Mouse (Mus musculus) common myeloid progenitor, adult 5-6 weeks (primary cell): ENCODE measurements at regions not wholly inside any gene's neighbourhood (a gene's known extent, or its start where the extent isn't known, plus 50 kb on each side); places are given as distances from the start of the nearest gene placed in this dataset.

Experiments used
- ATAC-seq: replicated peaks from 2 replicates; pipeline ENCODE4 v1.8.0; 2016; ENCODE audit warnings: low read depth, mild to moderate bottlenecking, moderate TSS enrichment, inconsistent platforms; ENCODE audit not compliant: poor library complexity, severe bottlenecking

DNA sequence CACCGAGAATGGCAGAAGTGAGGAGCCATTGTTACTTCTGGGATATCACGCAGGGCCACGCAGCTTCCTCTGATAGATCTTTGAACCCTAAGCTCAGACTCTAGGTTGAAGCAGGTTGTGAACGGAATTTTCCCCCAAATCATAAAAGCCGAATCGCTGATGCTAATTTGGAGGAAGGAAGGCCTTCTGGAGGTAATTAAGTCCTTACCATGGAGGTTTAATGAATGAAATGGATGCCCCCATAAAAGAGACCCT, 85.7 kb upstream of the Cpm start:
- ATAC-seq = no peak

DNA sequence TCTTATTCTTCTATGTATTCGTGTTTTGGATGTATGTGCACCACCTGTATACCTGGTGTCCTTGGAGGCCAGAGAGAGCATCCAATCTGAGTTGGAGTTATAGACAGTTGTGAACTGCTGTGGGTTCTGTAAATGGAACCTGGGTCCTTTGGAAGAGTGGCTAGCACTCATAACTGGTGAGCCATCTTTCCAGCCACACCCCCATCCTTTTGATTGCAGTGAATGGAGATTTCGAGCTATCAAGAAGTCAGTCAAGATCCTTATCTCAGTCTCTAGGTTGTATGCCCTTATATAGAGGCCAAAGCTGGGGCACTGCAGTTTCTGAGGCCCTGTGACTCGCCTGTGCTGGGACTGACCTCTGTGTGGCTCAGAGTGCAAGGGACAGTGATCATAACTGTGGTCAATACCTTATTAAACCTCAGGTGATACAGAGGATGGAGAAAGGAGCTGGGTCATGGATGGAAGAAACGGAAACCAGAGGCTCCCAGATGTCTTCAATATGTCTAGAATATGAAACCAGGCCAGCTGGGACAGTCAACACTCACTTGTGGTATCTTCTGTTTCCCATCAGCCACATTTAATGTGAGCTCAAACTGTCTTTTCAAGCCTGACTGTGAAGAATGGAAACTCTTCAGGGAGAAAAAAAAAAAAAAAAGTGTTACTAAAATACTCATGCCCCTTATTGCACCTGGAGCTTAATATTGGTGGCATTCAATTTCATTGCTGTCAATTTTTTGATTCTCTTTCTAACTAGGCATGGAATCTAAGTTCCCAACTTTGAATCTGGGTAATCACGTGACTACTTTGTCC, 86.2 kb upstream of the Cpm start:
- ATAC-seq = no peak

- no peak for ATAC-seq
These were observed 86.9 kb upstream of the Cpm start for GRCm38 (mm10) chr10:117542351-117542750.

- ATAC-seq = no peak
These were observed 87.8 kb upstream of the Cpm start for GRCm38 (mm10) chr10:117541487-117541886.

DNA sequence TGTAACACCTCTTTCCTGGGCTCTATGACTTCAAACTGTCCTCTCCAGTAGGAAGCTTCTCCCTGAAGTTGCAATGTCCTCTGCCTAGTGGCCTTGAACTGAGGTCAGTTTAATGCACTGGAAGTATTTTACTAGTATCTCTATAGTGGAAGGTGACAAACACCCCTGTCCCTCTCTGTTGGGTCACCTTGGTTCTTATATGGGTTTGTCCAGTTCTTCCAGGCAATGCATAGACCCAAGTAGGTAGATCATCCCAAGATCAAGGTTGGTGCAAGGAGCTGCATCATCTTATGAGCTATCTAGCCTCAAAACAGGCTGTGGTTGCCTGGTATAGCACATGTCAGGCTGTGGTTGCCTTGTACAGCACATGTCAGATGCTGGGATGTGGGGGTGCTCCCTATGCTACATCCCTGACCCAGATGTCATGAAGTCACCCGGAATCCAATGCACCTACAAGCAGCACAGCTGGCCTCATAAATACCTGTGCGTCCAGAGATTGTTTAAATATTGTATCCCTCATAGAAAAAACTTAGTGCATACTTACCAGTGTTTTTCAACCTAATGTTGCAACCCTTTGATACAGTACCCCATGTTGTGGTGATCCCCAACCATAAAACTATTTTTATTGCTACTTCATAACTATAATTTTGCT, 88.4 kb upstream of the Cpm start:
- ATAC-seq = no peak

DNA sequence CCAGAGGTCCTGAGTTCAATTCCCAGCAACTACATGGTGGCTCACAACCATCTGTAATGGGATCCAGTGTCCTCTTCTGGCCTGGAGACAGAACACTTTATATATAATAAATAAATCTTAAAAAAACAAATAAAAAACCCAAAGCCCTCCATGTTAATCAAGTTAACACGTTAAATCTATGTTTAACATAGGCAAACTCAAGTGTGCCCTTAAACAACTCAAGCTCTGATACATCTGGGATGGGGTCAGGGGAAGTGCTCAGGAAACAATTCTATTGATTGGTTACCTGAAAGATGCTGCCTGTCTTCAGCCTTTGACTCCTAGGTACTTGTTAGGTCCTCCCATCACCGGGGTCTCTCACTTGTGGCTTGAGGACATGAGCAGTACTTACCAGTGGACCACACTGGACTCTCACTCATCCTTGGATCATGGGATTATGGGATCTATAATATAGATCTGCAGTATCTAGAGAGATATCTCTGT, 89.1 kb upstream of the Cpm start:
- ATAC-seq = no peak

DNA sequence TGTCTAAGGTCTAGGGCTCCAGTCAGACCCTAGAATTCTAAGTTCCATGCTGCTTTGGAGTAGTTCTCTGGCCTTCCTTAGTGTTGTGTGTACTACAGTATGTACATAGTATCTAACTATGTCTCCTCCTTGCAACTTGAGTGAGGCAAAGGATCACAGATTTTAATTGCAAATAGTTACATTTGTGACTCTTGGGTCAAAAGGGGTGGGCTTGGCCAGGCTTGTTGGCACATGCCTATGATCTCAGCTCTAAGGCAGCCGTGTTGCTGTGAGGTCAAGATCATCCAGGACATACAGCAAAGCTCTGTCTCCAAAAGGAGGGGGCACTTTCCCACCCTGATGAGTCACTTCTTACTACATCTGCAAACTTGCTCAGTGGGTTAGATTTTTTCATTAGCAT, 89.8 kb upstream of the Cpm start:
- ATAC-seq = no peak

DNA sequence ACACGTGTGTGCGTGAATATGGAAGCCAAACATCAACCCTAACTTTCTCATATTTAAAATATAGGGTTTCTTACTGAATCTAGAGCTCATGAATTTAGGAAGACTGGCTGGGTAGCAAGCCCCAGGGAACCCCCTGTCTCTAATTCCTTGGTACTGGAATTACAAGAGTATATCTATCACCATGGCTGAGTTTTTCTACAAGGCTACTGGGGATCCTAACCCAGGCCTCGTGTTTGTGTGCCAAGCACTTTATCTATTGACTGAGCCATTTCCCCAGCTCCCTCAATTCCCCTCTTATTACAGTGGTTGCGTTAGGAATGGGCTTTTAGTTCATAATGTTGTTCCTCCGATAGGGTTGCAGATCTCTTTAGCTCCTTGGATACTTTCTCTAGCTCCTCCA, 90.6 kb upstream of the Cpm start:
- ATAC-seq = no peak

DNA sequence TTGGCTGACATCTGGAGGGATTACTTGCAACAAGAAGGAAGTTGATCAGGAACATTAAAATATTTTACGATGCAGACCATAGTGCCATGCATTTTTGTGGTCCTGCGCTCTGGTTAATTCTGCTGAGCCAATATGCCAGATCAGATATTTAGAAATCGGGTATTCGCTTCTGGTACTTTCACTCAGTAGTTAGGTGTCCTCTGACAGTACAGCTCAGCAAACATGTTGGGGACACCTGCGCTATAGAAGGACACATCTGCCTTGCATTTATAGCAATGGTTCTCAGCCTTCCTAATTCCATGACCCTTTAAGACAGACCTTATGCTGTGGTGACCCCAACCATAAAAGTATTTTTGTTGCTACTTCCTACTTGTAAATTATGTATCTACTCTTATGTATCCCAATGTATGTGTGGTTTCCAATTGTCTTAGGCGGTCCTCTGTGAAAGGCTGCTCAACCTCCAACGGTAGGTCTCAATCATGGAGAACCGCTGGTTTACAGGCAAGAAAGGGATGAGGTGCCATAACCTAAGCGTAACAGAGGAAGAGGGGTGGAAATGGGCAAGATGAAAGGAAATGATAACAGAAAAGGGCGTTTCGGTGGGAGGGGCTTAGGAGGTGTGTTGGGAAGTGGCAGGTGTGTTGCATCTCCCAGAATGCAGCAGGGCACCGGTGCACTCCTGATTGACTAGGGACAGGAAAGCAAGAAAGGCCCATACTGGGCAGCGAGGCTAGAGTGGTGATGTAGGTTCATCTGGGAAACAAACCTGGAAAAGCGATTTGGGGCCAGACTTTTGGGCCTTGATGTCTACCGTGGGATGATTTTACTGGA, 92.3 kb upstream of the Cpm start:
- no peak for ATAC-seq

DNA sequence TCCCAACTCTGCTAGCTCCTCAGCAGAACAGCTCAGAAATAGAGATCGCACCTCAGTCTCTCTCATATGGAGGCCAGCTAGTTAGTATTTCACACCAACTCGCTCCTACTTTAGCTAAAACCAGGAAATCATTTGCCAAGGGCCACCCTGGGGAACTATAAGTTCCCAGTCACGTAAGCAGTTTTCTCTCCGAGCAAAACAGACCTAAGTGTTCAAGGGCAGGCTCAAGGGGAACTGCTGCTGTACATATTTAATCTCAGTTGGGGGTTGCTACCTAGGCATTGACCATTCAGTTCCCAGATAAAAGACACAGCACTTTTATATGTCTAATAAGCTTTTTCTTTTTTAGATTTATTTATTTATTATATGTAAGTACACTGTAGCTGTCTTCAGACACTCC, 93.5 kb upstream of the Cpm start:
- no peak for ATAC-seq

DNA sequence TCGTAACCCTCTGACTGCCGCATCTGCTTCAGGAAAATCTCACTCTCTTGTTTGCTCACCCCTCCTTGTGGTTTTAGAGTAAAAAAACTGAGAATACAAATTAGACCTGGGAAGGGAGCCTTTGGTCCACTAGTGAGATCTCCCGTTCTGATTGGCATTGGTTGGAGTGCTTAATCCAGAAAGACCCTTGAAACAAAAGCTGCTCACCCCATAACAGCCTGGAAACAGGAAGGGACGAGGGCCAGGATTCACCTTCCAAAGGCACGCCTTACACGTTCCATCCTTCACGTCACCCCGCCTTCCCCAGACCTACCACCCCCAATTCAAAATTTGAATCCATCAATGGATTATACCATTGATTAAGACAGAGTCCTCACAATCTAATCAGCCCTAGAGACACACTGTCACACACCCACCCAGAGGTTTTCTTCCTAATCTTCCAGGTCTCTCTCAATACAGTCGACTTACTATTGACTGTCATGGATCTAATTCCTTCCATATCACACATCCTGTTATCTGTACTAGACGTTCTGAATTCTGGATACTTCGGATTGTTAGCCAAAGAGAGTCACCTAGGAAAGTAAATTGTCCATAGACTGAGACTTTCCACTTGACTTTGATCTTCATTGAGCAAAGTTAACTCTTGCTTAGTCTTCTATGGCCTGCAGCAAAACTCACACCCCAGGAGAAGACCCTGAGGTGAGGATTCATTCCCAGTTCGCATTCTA, 94.1 kb upstream of the Cpm start:
- ATAC-seq = no peak

DNA sequence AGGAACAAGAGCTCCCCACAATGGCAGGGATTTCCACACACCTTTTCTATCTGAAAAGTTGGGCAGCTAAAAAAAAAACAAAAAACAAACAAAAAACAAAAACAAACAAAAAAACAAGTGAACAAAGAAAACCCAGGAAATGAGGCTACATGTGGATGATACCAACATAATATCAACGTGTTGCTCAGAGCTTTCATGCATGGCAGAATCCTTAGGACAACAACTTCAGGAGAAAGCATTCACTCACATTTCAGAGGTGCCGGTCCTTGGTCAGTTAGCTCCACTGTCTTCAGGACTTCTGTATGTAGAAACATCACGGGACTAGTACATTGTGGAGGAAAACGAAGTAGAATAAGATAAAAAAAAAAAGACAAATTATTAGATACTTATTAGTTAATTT, 94.8 kb upstream of the Cpm start:
- no peak for ATAC-seq

- ATAC-seq = no peak
These were observed 95.5 kb upstream of the Cpm start for GRCm38 (mm10) chr10:117533541-117534386.

- no peak for ATAC-seq
These were observed 96.4 kb upstream of the Cpm start for GRCm38 (mm10) chr10:117532750-117533540.

DNA sequence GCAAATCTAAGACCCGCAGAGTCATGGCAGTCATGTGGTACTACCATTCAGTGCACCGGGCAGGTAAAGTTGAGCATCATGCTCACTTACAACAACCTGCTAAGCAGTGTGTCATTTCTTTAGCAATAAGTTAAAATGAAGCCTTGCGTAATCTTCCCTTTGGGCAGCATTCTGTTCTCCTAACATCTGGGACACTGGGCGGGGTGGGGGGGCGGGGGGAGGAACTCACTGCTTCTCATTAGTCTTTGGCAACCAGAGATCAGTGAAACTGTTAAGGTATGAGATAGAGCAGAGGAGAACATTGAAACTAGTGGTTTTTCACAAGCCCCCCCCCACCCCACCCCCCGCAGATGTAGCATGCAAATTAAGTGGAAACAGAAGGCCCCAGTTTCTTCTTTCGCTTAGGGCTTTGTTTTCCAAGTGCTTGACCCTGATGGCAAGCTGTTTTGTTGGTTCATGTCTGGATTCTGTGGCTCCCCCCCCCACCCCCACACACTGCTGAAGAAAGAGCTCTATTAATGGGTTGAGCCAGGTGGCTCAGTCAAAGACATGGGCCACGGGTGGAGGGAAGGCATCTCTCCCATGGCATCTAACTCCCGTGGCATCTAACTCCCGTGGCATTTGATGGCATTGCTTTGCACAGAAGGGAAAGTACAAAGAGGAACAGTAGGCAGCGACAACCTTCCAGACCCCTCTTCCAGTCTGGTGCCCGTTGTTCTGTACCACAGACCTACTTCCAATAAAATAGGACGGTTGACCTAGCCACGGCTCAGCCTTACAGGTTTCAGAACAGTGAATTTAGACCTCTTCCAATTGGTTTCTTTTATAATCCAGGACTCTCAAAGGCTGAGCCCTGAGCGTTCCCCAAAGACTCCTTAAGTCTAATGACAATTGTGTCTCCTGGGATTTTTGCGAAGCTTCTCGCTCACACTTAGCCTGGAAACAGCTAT, 97.2 kb upstream of the Cpm start:
- ATAC-seq = 0 out of 2 replicates have a peak, but pooled peaks have one; percentile 32

DNA sequence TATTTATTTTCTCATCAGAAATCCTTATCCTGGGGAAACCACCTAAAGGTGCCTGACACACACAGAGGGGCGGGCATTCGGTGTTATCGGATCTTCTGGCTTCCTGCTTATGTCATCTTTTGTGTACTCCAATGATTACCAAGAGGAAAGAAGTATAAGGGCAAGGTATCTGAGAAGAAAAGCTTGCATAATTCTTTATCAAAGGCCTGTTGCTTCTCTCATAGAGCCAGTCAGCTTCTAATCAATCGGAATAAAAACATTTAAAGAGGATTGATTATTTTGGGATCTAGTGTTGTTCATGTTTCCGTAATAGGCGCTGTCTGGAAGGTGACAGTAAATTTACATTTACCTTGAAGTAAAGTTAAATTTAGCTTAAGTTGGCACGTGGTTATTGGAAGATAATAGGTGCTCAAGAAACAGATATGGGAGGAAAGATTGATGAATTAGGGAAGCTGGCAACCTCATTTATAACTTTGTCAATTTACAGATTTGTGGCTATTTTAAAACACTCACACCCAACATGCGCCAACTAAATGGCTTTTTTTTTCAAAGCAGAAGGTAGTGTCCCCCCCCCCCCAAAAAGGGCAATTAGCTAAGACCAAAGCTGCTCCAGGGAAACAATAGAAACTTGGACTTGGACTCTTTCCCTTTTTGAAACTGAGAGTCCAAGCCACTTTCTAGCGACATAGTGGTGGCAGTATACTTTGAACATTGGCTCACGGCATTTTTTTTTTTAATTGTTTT, 98.3 kb upstream of the Cpm start:
- no peak for ATAC-seq
